Mouse (Mus musculus): Measurements from ENCODE around the gene Naa25.

- TF ChIP-seq POLR2A (IDR thresholded peaks at IDR 0.05; ENCODE audit: borderline replicate concordance, low read depth, low read length), result no peak
- TF ChIP-seq CTCF (IDR thresholded peaks at IDR 0.05; ENCODE audit: low read depth, low read length), result no peak
These were observed 12.1 kb upstream of the Naa25 start, which contains the start of gene Trafd1 for GRCm38 (mm10) chr5:121385461-121386119.
